Mouse (Mus musculus): ENCODE measurements around the gene Rangap1.
A peak's percentile ranks its signal among the peaks of the same experiment; 100 is the strongest.
"Not testable (repeated sequence)": the region's sequence is repeated elsewhere in the genome, so short reads cannot be mapped to it uniquely, and the experiment has no call there.

Rangap1 gene

DNA sequence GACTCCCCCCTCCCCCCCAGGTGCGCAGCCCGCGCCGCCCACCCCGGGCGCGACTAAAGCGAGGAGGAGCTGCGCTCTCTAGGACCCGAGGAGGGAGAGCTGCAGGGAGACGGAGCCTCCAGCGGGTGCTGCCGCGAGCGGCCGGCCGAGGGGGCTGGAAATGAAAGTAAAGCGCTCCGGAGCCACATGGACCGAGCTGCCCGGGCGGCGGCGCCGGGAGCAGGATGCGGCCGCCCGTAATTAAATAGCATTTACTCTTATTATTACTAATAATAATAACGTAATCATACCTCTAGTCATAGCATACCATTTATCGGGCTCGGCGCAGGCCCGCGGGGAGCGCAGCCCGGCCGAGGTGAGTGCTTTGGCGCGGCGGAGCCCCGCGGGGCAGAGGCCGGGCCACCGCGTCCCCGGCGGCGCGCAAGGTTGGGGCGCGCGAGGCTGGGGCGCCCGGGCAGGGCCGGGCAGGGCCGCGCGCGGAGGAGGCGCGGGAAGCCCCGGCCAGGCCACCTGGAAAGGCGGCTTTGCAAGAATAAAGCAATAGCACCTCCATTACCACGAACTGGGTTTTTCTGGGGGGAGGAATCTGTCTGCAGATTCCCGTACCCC is at the start of gene Rangap1, which contains the start of gene Zc3h7b:
Rangap1 (minus strand) TSS at position 539 of the 609 bp plus-strand sequence.
Zc3h7b (plus strand) TSS at position 66 of the 609 bp plus-strand sequence.
- DNase-seq, result peak; percentile 71

DNA sequence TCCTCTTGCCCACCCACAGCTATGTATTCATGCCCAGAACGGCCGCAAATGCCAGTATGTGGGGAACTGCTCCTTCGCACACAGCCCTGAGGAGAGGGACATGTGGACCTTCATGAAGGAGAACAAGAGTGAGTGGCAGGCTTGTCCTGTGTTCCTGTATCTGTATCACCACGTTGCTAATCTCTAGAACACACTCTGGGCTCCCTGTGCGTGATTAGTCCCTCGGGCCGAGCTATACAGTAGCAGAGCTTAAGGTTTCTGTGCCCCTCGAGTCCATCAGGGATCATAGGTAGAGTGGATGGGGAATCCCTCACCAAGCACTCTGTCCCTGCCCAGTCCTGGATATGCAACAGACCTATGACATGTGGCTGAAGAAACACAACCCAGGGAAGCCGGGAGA is 47.1 kb upstream of the Rangap1 start:
- no peak for DNase-seq

DNA sequence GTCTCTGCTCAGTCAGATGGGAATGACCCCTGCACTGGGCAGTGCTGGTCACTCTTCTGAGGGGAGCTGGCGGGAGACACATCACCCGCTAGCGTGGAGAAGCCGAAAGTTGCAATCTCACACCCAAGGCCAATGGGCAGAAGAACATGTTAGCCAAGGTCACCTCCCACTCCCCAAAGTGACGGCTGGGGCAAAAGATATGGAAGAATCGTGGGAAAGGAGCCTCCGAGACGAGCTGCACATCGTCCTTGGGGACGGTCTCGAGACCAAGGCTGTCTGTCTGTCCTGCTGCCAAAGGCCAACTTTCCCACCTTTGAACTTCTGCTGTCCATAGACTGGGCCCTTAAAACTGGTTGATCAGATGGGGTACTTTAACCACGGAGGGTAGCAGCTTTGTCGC is 42.2 kb upstream of the Rangap1 start:
- no peak for DNase-seq

GRCm38 (mm10) chr15:81785701-81786100 is 40.4 kb upstream of the Rangap1 start:
- no peak for DNase-seq

- no peak for DNase-seq
Measured at GRCm38 (mm10) chr15:81784762-81785161, 39.4 kb upstream of the Rangap1 start.

DNA sequence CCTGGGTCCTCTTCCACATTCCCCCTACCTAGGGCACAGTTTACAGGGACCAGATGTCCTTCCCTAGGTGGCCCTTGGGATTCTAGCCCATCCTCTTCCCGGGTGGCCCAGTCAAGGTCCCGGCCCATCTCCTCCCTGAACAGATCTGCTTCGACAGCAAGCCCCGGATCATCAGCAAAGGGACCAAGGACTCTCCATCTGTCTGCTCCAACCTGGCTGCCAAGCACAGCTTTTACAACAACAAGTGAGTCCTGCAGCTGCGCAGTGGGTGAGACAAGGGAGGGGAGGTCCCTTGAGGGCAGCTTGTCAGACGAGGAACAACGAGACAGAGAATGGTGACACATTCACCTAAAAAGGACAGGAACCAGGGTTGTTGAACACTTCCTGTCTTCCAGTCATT is 36.5 kb upstream of the Rangap1 start:
- DNase-seq, result no peak

DNA sequence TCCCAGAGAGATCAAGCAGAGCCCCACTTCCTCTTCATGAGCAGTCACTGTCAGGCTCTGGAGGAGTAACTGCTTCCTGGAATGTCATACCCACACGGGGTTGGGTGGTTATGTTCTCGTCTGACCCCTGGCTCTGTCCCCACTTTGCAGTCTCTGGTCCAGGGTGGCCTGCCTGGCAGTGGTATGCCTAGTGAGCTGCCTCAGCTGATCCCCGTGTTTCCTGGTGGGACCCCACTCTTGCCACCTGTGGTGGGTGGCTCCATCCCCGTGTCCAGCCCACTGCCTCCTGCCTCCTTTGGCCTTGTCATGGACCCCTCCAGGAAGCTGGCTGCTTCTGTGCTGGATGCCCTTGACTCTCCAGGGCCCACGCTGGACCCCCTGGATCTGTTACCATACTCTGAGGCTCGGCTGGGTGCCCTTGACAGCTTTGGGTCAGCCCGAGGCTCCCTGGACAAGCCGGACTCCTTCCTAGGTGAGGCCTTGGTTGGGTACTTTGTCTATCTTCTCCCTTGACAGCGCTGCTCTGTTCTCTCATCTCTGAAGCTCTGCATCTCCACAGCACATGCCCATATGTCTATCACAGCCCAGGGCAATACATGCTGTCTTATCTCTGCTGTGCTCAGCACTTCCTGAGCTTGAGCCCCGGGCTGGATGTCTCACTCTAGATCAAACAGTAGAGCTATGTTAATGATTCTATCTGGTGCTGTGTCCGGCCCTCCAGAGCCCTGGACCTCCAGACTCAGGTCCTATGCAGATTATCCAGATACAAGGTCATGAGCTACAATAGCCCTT is 31.5 kb upstream of the Rangap1 start:
- DNase-seq, result no peak

DNA sequence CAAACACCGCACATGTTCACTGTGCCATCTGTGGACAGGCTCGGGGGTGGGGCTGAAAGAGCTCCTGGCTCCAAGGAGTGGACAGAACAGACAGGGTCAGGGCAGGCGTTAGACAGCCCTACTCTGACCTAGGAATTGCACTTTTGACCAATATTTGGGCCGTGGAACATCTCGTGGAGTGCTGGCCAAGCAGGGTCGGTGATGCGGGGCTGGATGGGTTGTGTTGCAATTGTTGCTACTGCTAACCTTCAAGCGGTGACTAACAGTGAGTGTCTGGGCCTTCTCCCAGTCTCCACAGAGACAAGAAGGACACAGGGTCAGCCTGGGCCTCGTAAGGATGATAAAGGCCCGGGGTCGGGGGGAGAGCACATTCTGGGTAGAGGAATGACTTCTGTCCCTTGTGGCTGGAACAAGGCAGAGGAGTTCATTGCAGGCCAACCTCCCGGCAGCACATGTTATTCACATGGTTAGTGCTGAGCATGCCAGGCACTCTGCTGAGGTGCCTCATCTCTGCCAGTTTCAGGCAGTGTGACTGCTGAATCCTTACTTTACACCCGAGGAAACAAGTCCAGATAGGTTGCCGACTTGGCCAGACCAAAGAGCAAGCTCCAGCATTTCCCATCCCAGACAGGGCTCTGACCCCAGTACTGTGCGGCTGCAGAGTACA is 29.3 kb upstream of the Rangap1 start:
- no peak for DNase-seq

DNA sequence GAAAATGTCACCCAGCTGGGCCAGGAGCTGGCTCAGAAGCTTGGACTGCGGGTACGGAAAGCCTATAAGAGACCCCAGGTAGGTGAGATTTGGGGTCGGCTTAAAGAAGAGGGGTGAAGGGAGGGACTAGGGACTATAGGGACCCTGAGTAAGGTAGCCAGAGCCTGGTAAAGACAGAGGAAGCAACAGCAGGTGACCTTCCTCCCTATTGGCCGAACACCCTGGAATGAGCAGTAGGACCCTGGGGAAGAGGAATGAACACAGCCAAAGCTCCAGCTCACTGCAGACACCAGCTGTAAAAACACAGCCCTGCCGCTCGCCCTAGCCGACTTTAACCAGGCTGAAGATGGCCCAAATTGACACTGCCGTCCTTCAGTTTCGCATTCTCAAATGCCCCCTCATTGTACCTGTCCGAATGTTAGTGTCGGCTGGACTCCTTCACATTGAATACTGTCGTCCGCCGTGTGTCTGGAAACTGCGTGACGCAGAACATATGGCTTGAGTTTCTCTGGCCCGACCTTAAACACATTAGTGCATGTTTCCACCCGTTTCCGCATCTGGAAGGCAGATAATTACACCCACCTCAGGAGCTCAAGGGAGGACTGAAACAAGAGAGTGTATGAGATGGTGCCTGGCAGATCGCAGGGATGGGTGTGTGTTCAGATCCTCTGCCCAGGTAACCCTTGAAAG is 27.2 kb upstream of the Rangap1 start:
- no peak for DNase-seq

DNA sequence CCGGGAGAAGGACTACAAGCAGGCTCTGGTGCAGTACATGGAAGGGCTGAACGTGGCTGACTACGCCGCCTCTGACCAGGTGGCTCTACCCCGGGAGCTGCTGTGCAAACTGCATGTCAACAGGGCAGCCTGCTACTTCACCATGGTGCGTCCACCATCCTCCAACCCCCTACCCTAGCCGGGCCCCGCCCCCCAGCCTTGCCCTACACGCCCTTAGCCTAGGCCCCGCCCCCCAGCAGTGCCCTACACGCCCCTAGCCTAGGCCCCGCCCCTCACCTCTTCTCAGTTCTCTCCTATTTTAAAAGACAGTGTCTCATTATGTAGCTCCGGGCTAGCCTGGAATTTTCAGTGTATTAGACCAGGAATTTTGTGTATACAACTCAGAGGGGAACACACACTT is 23.7 kb upstream of the Rangap1 start:
- DNase-seq, result no peak

DNA sequence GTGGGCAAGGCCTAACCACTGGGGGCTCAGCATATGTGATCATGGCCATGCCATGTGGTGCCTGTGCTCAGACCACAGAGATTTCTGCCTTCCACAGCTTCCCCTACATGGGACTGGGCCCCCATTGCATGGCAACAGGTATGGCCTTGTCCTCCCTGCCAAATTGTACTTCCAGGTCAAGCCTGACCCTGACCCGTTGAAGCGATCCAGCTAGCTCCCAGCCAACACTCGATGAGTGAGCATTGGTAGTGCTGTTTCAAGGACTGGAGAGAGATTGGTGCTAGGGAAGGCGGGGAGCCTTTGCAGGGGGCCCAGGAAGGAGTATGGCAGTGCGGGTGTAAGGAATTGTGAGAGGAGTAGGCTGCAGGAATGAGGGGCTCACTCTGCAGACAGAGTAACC is 21.1 kb upstream of the Rangap1 start:
- DNase-seq, result no peak

DNA sequence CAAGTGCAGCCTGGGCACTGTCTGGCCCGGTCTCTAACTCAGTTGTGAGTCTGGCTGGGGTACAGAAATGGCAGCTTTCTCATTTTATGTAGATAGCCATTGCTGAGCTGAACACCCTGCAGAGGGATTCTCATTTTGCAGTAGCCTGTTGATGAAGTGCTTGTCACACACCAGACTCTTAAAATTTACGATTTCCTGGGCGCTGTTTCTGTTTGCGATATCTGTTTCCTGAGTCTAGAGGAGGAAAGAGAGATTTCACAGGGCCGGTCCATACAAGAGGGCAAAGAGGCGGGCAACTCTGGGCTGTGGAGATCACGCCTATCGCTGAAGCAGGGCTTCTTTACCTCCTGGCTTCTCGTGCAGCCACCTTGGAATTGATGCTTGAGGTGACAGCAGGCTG is 20.3 kb upstream of the Rangap1 start:
- no peak for DNase-seq

GRCm38 (mm10) chr15:81764573-81764972 is 19.2 kb upstream of the Rangap1 start:
- no peak for DNase-seq

DNA sequence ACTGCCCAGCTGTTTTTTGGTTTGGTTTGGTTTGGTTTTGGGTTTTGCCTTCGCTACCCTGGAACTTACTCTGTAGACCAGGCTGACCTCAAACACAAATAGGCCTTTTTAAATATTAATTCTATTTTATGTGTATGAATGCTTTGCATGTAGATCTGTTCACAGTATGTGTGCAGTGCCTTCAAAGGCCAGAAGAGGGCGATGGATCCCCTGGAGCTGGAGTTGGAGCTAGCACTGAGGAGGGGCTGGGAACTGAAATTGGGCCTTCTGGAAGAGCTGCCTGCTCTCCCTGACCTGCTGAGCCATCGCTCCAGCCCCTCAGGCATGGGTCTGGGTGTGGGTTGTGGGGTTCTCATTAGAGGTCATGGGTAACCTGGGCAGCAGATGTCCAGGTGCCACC is 16.6 kb upstream of the Rangap1 start:
- no peak for DNase-seq

DNA sequence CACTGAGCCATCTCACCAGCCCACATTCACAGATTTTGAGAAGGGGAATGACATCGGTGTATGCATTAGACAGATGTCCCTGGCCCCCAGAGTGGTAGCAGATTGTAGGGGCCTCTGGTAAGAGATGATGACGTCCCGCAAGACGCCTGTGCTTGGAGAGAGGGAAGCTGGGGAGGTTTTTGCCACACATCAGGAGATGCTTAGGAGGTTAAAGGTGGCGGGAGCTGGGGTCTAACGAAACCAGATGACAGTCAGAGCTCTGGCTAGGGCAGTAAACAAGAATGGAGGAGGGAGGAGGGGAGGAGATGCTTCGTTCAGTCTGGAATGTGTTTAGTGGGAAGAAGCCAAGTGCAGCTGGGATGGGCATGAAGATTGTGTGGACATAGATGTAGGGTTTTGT is 16.1 kb upstream of the Rangap1 start:
- no peak for DNase-seq

DNA sequence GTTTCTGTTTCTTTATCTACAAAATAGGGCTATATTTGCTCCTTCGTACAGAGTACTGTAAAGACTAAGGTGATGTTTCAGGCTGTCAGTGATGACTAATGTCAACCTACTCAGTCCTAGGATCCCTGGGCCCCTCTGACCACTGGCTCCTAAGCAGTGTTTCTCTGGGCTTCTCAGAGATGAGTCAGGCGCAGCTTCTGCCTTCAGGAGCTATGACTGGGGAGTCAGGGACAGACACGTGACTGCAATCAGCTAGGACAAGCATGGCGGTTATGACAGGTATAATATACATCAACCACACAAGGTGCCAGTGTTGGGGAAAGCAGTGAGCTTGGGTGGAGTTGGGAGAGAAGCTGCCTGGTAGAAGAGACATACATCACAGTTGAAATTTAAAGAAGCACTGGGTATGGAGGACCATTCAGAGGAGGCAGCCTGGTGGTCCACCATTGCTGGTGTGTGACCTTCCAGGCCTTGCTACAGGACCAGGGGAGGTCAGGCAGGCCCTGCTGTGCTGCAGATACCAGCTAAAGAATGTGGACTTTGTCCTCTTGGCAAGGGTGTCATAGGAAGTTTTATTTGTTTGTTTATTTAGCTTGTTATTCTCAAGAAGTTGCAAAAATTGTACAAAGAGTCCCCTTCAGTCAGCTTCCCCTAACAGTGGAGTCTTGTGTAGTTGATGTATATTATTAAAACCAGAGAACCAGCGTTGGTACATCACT is 15.2 kb upstream of the Rangap1 start:
- DNase-seq, result no peak

DNA sequence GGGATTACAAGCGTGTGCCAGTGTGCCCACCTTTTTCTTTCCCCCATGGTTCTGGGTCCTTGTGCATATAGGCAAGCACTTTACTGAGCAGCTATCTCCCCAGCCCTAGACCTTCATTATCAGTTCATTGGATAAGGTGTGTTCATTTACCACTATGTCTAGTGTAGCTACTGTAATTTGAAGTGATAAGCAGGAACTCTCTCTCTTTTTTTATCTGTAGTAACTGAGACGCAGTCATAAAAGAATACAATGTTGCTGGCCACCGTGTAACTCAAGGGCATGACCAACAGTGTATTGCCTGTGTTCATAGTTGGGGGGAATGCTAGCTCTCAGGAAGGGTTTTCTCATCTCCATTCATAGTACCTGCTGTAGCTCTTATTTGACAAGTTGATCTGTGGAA is 14.2 kb upstream of the Rangap1 start:
- no peak for DNase-seq

GRCm38 (mm10) chr15:81758701-81759100 is 13.4 kb upstream of the Rangap1 start:
- DNase-seq, result no peak

- no peak for DNase-seq
Measured at GRCm38 (mm10) chr15:81753669-81754068, 8.3 kb upstream of the Rangap1 start.

DNA sequence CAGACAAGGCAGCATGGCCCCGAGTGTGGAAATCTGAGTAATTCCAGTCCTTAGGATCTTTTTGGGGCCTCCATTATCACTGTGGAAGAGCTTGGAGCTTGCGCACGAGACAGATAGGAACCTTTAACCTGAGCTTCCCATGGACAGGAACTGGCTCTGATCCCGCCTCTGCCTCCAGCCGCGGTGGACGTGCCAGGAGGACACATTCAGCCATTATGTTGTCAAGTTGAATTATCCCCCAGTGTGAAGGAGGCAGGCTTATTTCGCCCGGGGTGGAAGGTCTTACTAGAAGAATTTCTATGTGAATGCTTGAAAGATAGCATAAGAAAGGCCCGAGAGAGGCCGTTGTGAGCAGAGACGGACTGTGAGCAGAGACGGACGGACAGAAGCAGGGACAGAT is 4.4 kb upstream of the Rangap1 start:
- no peak for DNase-seq

GRCm38 (mm10) chr15:81745601-81746114 is 328 bp upstream of the Rangap1 start:
- peak; percentile 77 for DNase-seq

DNA sequence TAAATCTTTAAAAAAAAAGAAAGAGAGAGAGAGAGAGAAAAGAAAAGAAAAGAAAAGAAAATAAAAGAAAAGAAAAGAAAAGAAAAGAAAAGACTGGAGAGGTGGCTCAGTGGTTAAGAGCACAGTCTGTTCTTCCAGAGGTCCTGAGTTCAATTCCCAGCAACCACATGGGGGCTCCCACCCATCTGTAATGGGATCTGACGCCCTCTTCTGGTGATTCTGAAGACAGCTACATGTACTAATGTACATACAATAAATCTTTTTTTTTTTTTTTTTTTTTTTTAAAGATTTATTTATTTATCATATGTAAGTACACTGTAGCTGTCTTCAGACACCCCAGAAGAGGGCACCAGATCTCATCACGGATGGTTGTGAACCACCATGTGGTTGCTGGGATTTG is 3.0 kb downstream of the Rangap1 start:
- not testable (repeated sequence) for DNase-seq

GRCm38 (mm10) chr15:81739924-81740323 is 5.4 kb downstream of the Rangap1 start:
- no peak for DNase-seq

All from thymus, postnatal 25 days (tissue).